Mouse (Mus musculus) CH12.LX (cell line): ENCODE data around the gene Cbx2.

Experiments used
- CHD2 ChIP-seq: IDR thresholded peaks from 2 replicates; pipeline ENCODE4 v1.6.1; 2011; ENCODE audit warnings: low read length, improper control_type of control experiment
- CTCF ChIP-seq, 2 experiments: IDR thresholded peaks in 1 of 2; conservative IDR thresholded peaks in 1 of 2; 2 replicates each; pipeline ENCODE4 v1.5.1; 2011 to 2012; ENCODE audit warnings: low read depth in 2 of 2, low read length in 2 of 2, improper control_type of control experiment in 1 of 2, inconsistent platforms in 1 of 2, mild to moderate bottlenecking in 1 of 2, moderate library complexity in 1 of 2
- E2F4 ChIP-seq: IDR thresholded peaks from 2 replicates; pipeline ENCODE4 v1.6.1; 2011; ENCODE audit warnings: low read depth, low read length, improper control_type of control experiment; ENCODE audit not compliant: insufficient replicate concordance
- EP300 ChIP-seq: IDR thresholded peaks from 2 replicates; pipeline ENCODE4 v1.6.1; 2011; ENCODE audit warnings: low read length, improper control_type of control experiment
- GABPA ChIP-seq: IDR thresholded peaks from 2 replicates; pipeline ENCODE4 v1.6.1; 2012; ENCODE audit warnings: low read depth, low read length, improper control_type of control experiment, inconsistent platforms; ENCODE audit not compliant: insufficient replicate concordance
- MAX ChIP-seq: IDR thresholded peaks from 2 replicates; pipeline ENCODE4 v1.6.1; 2011; ENCODE audit warnings: low read length, improper control_type of control experiment
- PAX5 ChIP-seq: IDR thresholded peaks from 2 replicates; pipeline ENCODE4 v1.6.1; 2012; ENCODE audit warnings: low read length, inconsistent platforms, mixed read lengths
- POLR2A ChIP-seq: IDR thresholded peaks from 2 replicates; pipeline ENCODE4 v1.6.1; 2011; ENCODE audit warnings: low read depth, mild to moderate bottlenecking, improper control_type of control experiment, low read length
- RCOR1 ChIP-seq: conservative IDR thresholded peaks from 2 replicates; pipeline ENCODE4 v1.6.1; 2012; ENCODE audit warnings: low read depth, mild to moderate bottlenecking, inconsistent platforms, low read length, improper control_type of control experiment
- SMC3 ChIP-seq: IDR thresholded peaks from 2 replicates; pipeline ENCODE4 v1.6.1; 2011; ENCODE audit warnings: low read depth, low read length, improper control_type of control experiment
- TCF12 ChIP-seq: IDR thresholded peaks from 2 replicates; pipeline ENCODE4 v1.6.1; 2014; ENCODE audit warnings: low read depth, mild to moderate bottlenecking, inconsistent platforms, low read length, improper control_type of control experiment
- USF2 ChIP-seq: conservative IDR thresholded peaks from 2 replicates; pipeline ENCODE4 v1.6.1; 2011; ENCODE audit warnings: low read depth, low read length, improper control_type of control experiment
- ZC3H11A ChIP-seq: IDR thresholded peaks from 2 replicates; pipeline ENCODE4 v1.6.1; 2012; ENCODE audit warnings: low read depth, mild to moderate bottlenecking, inconsistent platforms, low read length, improper control_type of control experiment
- ZNF384 ChIP-seq: IDR thresholded peaks from 2 replicates; pipeline ENCODE4 v1.6.1; 2012; ENCODE audit warnings: low read depth, low read length, improper control_type of control experiment, inconsistent platforms

GRCm38 (mm10) chr11:118982593-118983113 lies 40.1 kb upstream of the Cbx2 start:
- no peak for TF ChIP-seq POLR2A
- no peak for TF ChIP-seq USF2
- TF ChIP-seq ZC3H11A, result no peak
- TF ChIP-seq CTCF (conservative IDR thresholded peaks at IDR 0.05 in 1 of 2, IDR thresholded peaks at IDR 0.05 in 1 of 2; ENCODE audit: low read depth in 2 of 2, low read length in 2 of 2), result no peak
- TF ChIP-seq GABPA, result no peak
- no peak for TF ChIP-seq RCOR1
- TF ChIP-seq TCF12, result no peak
- no peak for TF ChIP-seq CHD2
- no peak for TF ChIP-seq EP300
- TF ChIP-seq ZNF384, result no peak
- TF ChIP-seq E2F4, result no peak
- TF ChIP-seq PAX5, result no peak
- TF ChIP-seq SMC3, result no peak
- no peak for TF ChIP-seq MAX
